Mouse (Mus musculus): ENCODE measurements around the gene Dnajc13. TPM values are rescaled to one million over a fixed set of nuclear protein-coding genes. Genes with fewer than 3 reads are reported as not detected.

The Dnajc13 gene
- total and polyA plus RNA-seq, 3 experiments = 24.1 to 59.0 (median 31.1) TPM

- Histone ChIP-seq H3K9ac (ENCODE audit: control insufficient read depth, low read depth, low read length, poor library complexity, severe bottlenecking) (no peak overlapping the region), H3K4me1 (ENCODE audit: control insufficient read depth in 1 of 2, insufficient read depth in 2 of 2, low read length in 2 of 2) (no peaks in the 10 kb centered on the region), H3K27ac (ENCODE audit: control insufficient read depth, low read depth, low read length) (no peak overlapping the region), H3K36me3 (ENCODE audit: control insufficient read depth in 1 of 2, insufficient read depth in 2 of 2, low read length in 2 of 2) (no peaks in the 10 kb centered on the region; a peak in 1 of 4 replicates), H3K27me3 (ENCODE audit: control insufficient read depth in 1 of 2, insufficient read depth in 2 of 2, low read length in 2 of 2) (no peaks in the 10 kb centered on the region), H3K9me3 (replicated peaks; ENCODE audit: insufficient read depth, low read length) (no peaks in the 10 kb centered on the region), H3K79me2 (ENCODE audit: control insufficient read depth, insufficient read depth, low read length, poor library complexity) (no peaks in the 10 kb centered on the region), H3K4me3 (ENCODE audit: control insufficient read depth in 1 of 2, insufficient read depth in 1 of 2, low read depth in 2 of 2, low read length in 2 of 2) (no peak overlapping the region)
- TF ChIP-seq ELF1 (IDR thresholded peaks at IDR 0.05; ENCODE audit: low read depth, low read length) = no peak
- TF ChIP-seq BHLHE40 (IDR thresholded peaks at IDR 0.05; ENCODE audit: borderline replicate concordance, low read depth, low read length) = no peak
- no peak for TF ChIP-seq E2F4 (IDR thresholded peaks at IDR 0.05; ENCODE audit: borderline replicate concordance, low read depth, low read length)
- no peak for TF ChIP-seq TAL1 (IDR thresholded peaks at IDR 0.05; ENCODE audit: low read length)
- TF ChIP-seq CTCF (IDR thresholded peaks at IDR 0.05 in 2 of 3, conservative IDR thresholded peaks at IDR 0.05 in 1 of 3; ENCODE audit: control insufficient read depth in 1 of 3, insufficient read depth in 1 of 3, low read depth in 2 of 3, low read length in 3 of 3, poor library complexity in 1 of 3, severe bottlenecking in 1 of 3) = no peak
- no peak for TF ChIP-seq JUND (IDR thresholded peaks at IDR 0.05; ENCODE audit: low read depth, low read length)
- no peak for TF ChIP-seq MYC (IDR thresholded peaks at IDR 0.05; ENCODE audit: low read depth, low read length)
- no peak for TF ChIP-seq EP300 (IDR thresholded peaks at IDR 0.05; ENCODE audit: low read depth in 1 of 2, low read length in 2 of 2)
- TF ChIP-seq HCFC1 (IDR thresholded peaks at IDR 0.05; ENCODE audit: low read depth, low read length) = no peak
- no peak for TF ChIP-seq MEF2A (IDR thresholded peaks at IDR 0.05; ENCODE audit: extremely low read depth, insufficient replicate concordance, low read depth, low read length, poor library complexity, severe bottlenecking)
- no peak for TF ChIP-seq MXI1 (IDR thresholded peaks at IDR 0.05; ENCODE audit: low read depth, low read length)
- TF ChIP-seq GATA1 (IDR thresholded peaks at IDR 0.05; ENCODE audit: low read depth, low read length) = no peak
- no peak for TF ChIP-seq USF1 (IDR thresholded peaks at IDR 0.05; ENCODE audit: low read depth, low read length)
- no peak for TF ChIP-seq MYB (IDR thresholded peaks at IDR 0.05; ENCODE audit: low read depth, low read length)
- no peak for DNase-seq (ENCODE audit: low read depth, low spot score)
Measured at GRCm38 (mm10) chr9:104148969-104149368, 113.8 kb downstream of the Dnajc13 start.

DNA sequence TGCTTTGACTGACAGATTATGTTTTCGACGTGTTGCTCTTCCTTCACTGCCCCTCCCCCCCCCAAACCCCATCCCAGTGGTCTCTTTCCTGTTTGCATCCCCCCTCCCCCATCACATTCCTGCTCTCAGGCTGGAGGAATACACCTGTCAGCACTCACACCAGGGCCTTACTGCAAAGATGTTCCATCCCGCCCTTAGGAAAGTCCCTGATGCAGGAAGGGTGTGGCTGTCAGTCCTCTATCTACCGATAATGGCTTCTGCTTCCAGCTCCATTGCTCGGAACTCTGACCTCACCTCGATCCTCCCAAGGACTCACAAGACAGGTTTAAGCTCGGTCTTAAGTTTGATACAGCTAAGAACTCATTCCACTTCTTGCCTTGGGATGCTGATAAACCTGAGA is 116.0 kb downstream of the Dnajc13 start:
- H3K9ac ChIP-seq (ENCODE audit: control insufficient read depth, low read depth, low read length, poor library complexity, severe bottlenecking) = no peak overlapping the region
- no peak overlapping the region for H3K27ac ChIP-seq (ENCODE audit: control insufficient read depth, low read depth, low read length)
- no peaks in the 10 kb centered on the region for H3K9me3 ChIP-seq (replicated peaks; ENCODE audit: insufficient read depth, low read length)
- H3K36me3 ChIP-seq (ENCODE audit: control insufficient read depth in 1 of 2, insufficient read depth in 2 of 2, low read length in 2 of 2) = no peaks in the 10 kb centered on the region
- H3K79me2 ChIP-seq (ENCODE audit: control insufficient read depth, insufficient read depth, low read length, poor library complexity) = no peaks in the 10 kb centered on the region
- H3K27me3 ChIP-seq (ENCODE audit: control insufficient read depth in 1 of 2, insufficient read depth in 2 of 2, low read length in 2 of 2) = no peaks in the 10 kb centered on the region
- DNase-seq (ENCODE audit: low read depth, low spot score) = no peak
- H3K4me3 ChIP-seq (ENCODE audit: control insufficient read depth in 1 of 2, insufficient read depth in 1 of 2, low read depth in 2 of 2, low read length in 2 of 2) = no peak overlapping the region
- no peak for TF ChIP-seq NELFE (IDR thresholded peaks at IDR 0.05; ENCODE audit: low read depth, low read length)
- no peak for TF ChIP-seq POLR2AphosphoS5 (IDR thresholded peaks at IDR 0.05; ENCODE audit: borderline replicate concordance, low read depth, low read length)
- TF ChIP-seq RCOR1 (IDR thresholded peaks at IDR 0.05; ENCODE audit: low read depth, low read length) = no peak
- TF ChIP-seq BHLHE40 (IDR thresholded peaks at IDR 0.05; ENCODE audit: borderline replicate concordance, low read depth, low read length) = no peak
- TF ChIP-seq CHD2 (IDR thresholded peaks at IDR 0.05; ENCODE audit: low read length) = no peak
- TF ChIP-seq SMC3 (IDR thresholded peaks at IDR 0.05; ENCODE audit: low read depth, low read length) = no peak
- TF ChIP-seq MAX (IDR thresholded peaks at IDR 0.05; ENCODE audit: low read length) = no peak
- TF ChIP-seq MYB (IDR thresholded peaks at IDR 0.05; ENCODE audit: low read depth, low read length) = no peak
- no peak for TF ChIP-seq ETS1 (IDR thresholded peaks at IDR 0.05; ENCODE audit: low read depth, low read length)
- TF ChIP-seq MAZ (IDR thresholded peaks at IDR 0.05; ENCODE audit: low read depth, low read length) = no peak
- TF ChIP-seq POLR2AphosphoS2 (IDR thresholded peaks at IDR 0.05; ENCODE audit: low read length) = no peak
- no peak for TF ChIP-seq HCFC1 (IDR thresholded peaks at IDR 0.05; ENCODE audit: low read depth, low read length)
- no peak for TF ChIP-seq TBP (IDR thresholded peaks at IDR 0.05; ENCODE audit: low read depth, low read length)
- no peak for TF ChIP-seq JUND (IDR thresholded peaks at IDR 0.05; ENCODE audit: low read depth, low read length)
- TF ChIP-seq MAFK (IDR thresholded peaks at IDR 0.05; ENCODE audit: borderline replicate concordance, low read depth, low read length) = no peak
- TF ChIP-seq ELF1 (IDR thresholded peaks at IDR 0.05; ENCODE audit: low read depth, low read length) = no peak
- TF ChIP-seq MYC (IDR thresholded peaks at IDR 0.05; ENCODE audit: low read depth, low read length) = no peak
- no peaks in the 10 kb centered on the region for H3K4me1 ChIP-seq (ENCODE audit: control insufficient read depth in 1 of 2, insufficient read depth in 2 of 2, low read length in 2 of 2)
